In genomic region chr7:19358634-19359033, GRCm38 (mm10) we compare ENCODE assay signal across 9 mouse cellular contexts. TPM values are rescaled to one million over a fixed set of nuclear protein-coding genes. Genes with fewer than 3 reads are reported as not detected.
DNase-seq lines count a peak whose midpoint lies in the region; ATAC-seq and TF ChIP-seq lines count a peak whose summit lies in the region.
"Had no signal": no experiment of that assay in that cellular context is flagged by ENCODE, and none has a peak within 500 bp of the region (broad histone marks: within the 10 kb centered on the region; RNA-seq: fewer than 3 reads in every experiment).

No protein-coding gene starts in this region.

- no peak for TF ChIP-seq CTCF in liver, adult 2 months (IDR thresholded peaks at IDR 0.05; ENCODE audit: low read depth, low read length)

- no peak overlapping the region for H3K27ac ChIP-seq in liver, adult 2 months (replicated peaks; ENCODE audit: insufficient read depth, low read depth, low read length)
- H3K27ac ChIP-seq in embryonic facial prominence, embryonic 11.5 days (replicated peaks; ENCODE audit: low read depth, low read length) = no peak overlapping the region
- H3K27ac ChIP-seq in intestine, embryonic 15.5 days = no peak overlapping the region
- no peak overlapping the region for H3K27ac ChIP-seq in neural tube, embryonic 14.5 days (ENCODE audit: low read depth, low read length)

- peaks cover 4% of the 10 kb centered on the region; the same call in 1 of the 2 replicates for H3K4me1 ChIP-seq in liver, adult 2 months (ENCODE audit: control insufficient read depth, insufficient read depth, low read length)
- peaks cover 2% of the 10 kb centered on the region for H3K4me1 ChIP-seq in embryonic facial prominence, embryonic 11.5 days (ENCODE audit: control insufficient read depth, insufficient read depth, low read length)
- H3K4me1 ChIP-seq in intestine, embryonic 15.5 days (replicated peaks) = peaks cover 29% of the 10 kb centered on the region
- peaks cover 12% of the 10 kb centered on the region for H3K4me1 ChIP-seq in neural tube, embryonic 14.5 days (ENCODE audit: control insufficient read depth, insufficient read depth, low read length)

- H3K36me3 ChIP-seq in liver, adult 2 months (ENCODE audit: control insufficient read depth, insufficient read depth, low read length) = no peaks in the 10 kb centered on the region
- H3K36me3 ChIP-seq in embryonic facial prominence, embryonic 11.5 days (replicated peaks; ENCODE audit: control insufficient read depth, insufficient read depth, low read depth, low read length) = no peaks in the 10 kb centered on the region; the same call in 1 of the 2 replicates
- peaks cover 15% of the 10 kb centered on the region; the same call in 1 of the 2 replicates for H3K36me3 ChIP-seq in intestine, embryonic 15.5 days
- peaks cover 26% of the 10 kb centered on the region for H3K36me3 ChIP-seq in neural tube, embryonic 14.5 days (ENCODE audit: control insufficient read depth, insufficient read depth, low read length)

- no peaks in the 10 kb centered on the region for H3K9me3 ChIP-seq in embryonic facial prominence, embryonic 11.5 days (replicated peaks; ENCODE audit: control insufficient read depth, low read length)
- H3K9me3 ChIP-seq in intestine, embryonic 15.5 days = no peaks in the 10 kb centered on the region
- no peaks in the 10 kb centered on the region for H3K9me3 ChIP-seq in neural tube, embryonic 14.5 days (ENCODE audit: control insufficient read depth, low read length)

- TF ChIP-seq POLR2A in liver, adult 2 months (IDR thresholded peaks at IDR 0.05; ENCODE audit: extremely low read depth, insufficient read depth, low read length) = no peak

- no peaks in the 10 kb centered on the region for H3K27me3 ChIP-seq in liver, adult 2 months (ENCODE audit: control insufficient read depth, insufficient read depth, low read length)
- no peaks in the 10 kb centered on the region for H3K27me3 ChIP-seq in embryonic facial prominence, embryonic 11.5 days (ENCODE audit: control insufficient read depth, insufficient read depth, low read length)
- H3K27me3 ChIP-seq in intestine, embryonic 15.5 days (replicated peaks) = no peaks in the 10 kb centered on the region
- H3K27me3 ChIP-seq in neural tube, embryonic 14.5 days (ENCODE audit: control insufficient read depth, insufficient read depth, low read length) = no peaks in the 10 kb centered on the region

- ATAC-seq in embryonic facial prominence, embryonic 11.5 days (replicated peaks; ENCODE audit: insufficient number of reproducible peaks, low FRiP score, low TSS enrichment, low read depth) = no peak
- no peak for ATAC-seq in intestine, embryonic 15.5 days
- no peak for ATAC-seq in neural tube, embryonic 14.5 days (ENCODE audit: low read depth)

- peak overlapping the region; percentile 95 for H3K4me2 ChIP-seq in embryonic facial prominence, embryonic 11.5 days (ENCODE audit: low read depth, low read length)
- H3K4me2 ChIP-seq in intestine, embryonic 15.5 days (replicated peaks) = peak overlapping the region; percentile 99
- peak overlapping the region; percentile 99 for H3K4me2 ChIP-seq in neural tube, embryonic 14.5 days (ENCODE audit: low read depth, low read length)

- 13% methylated on average over 13 of the region's 13 CpGs for WGBS in liver, adult 2 months
- 21% methylated on average over 13 of the region's 13 CpGs for WGBS in embryonic facial prominence, embryonic 11.5 days
- WGBS in intestine, embryonic 15.5 days = 19% methylated on average over 13 of the region's 13 CpGs
- 22% methylated on average over 13 of the region's 13 CpGs for WGBS in neural tube, embryonic 14.5 days

- peak overlapping the region; percentile 90 for H3K4me3 ChIP-seq in liver, adult 2 months (ENCODE audit: insufficient read depth, low read depth, low read length)
- peak overlapping the region; percentile 68 for H3K4me3 ChIP-seq in embryonic facial prominence, embryonic 11.5 days (ENCODE audit: low read depth, low read length)
- peak overlapping the region; percentile 73 for H3K4me3 ChIP-seq in intestine, embryonic 15.5 days (replicated peaks)
- peak overlapping the region; percentile 59 for H3K4me3 ChIP-seq in neural tube, embryonic 14.5 days (ENCODE audit: low read depth, low read length)

- no peaks in the 10 kb centered on the region for H3K79me2 ChIP-seq in liver, adult 2 months (ENCODE audit: control insufficient read depth, insufficient read depth, low read length)

- no peak for DNase-seq in liver, adult 2 months (ENCODE audit: extremely low read depth, low read depth, low spot score)
- DNase-seq in liver = no peak
- DNase-seq in embryonic facial prominence, embryonic 11.5 days (ENCODE audit: low spot score) = no peak
- DNase-seq in c-Kit-positive CD71-positive TER-119-positive erythroid progenitor cells, embryonic 14.5 days (ENCODE audit: low spot score) = no peak
- no peak for DNase-seq in urinary bladder, postnatal 4 days (ENCODE audit: low spot score in 2 of 2)
- DNase-seq in left cerebral cortex, adult 18-20 months (ENCODE audit: low spot score in 2 of 2) = no peak

- no peak overlapping the region for H3K9ac ChIP-seq in liver, adult 2 months (ENCODE audit: low read depth, low read length)
- peak overlapping the region; percentile 61 for H3K9ac ChIP-seq in embryonic facial prominence, embryonic 11.5 days (replicated peaks; ENCODE audit: low read length)
- H3K9ac ChIP-seq in intestine, embryonic 15.5 days = peak overlapping the region; percentile 52
- peak overlapping the region; percentile 60 for H3K9ac ChIP-seq in neural tube, embryonic 14.5 days (replicated peaks; ENCODE audit: low read depth, low read length)

RNA-seq across cellular contexts. Expression of gene Cd3eap, which starts 0.6 kb away (rescaled TPM):
- total RNA-seq in liver, adult 2 months (2014; rRNA removed) = 1.3 and 1.7 TPM in 2 replicates
- 6.5 and 7.0 TPM in 2 replicates for polyA plus RNA-seq in liver, adult 2 months (2012; rRNA removed)
- polyA plus RNA-seq in embryonic facial prominence, embryonic 11.5 days (2014; fragmentation: Nextera tagmentation; extraction: Ambion mirVana) = 20.1 and 21.5 TPM in 2 replicates
- 21.7 and 23.4 TPM in 2 replicates for polyA plus RNA-seq in intestine, embryonic 15.5 days (2015; fragmentation: Nextera tagmentation; extraction: Ambion mirVana)
- 19.1 and 21.5 TPM in 2 replicates for polyA plus RNA-seq in neural tube, embryonic 14.5 days (2014; fragmentation: Nextera tagmentation; extraction: Ambion mirVana)
- 10 to 100 TPM; 17.1 to 18.1 TPM for total RNA-seq in left cerebral cortex, adult 18-20 months (2021)

RNA-seq across cellular contexts. Expression of gene Ppp1r13l, which starts 0.9 kb away (rescaled TPM):
- 0.18 and 0.20 TPM in 2 replicates for total RNA-seq in liver, adult 2 months (2014; rRNA removed)
- polyA plus RNA-seq in liver, adult 2 months (2012; rRNA removed) = 3.0 and 4.6 TPM in 2 replicates
- 4.7 and 5.2 TPM in 2 replicates for polyA plus RNA-seq in embryonic facial prominence, embryonic 11.5 days (2014; fragmentation: Nextera tagmentation; extraction: Ambion mirVana)
- 3.1 and 4.8 TPM in 2 replicates for polyA plus RNA-seq in intestine, embryonic 15.5 days (2015; fragmentation: Nextera tagmentation; extraction: Ambion mirVana)
- 1.4 and 1.7 TPM in 2 replicates for polyA plus RNA-seq in neural tube, embryonic 14.5 days (2014; fragmentation: Nextera tagmentation; extraction: Ambion mirVana)
- total RNA-seq in left cerebral cortex, adult 18-20 months (2021) = 1 to 10 TPM; 8.2 to 9.6 TPM

RNA-seq across cellular contexts. Expression of gene Ercc1, which starts 14.1 kb away (rescaled TPM):
- total RNA-seq in liver, adult 2 months (2014; rRNA removed) = 6.5 and 6.6 TPM in 2 replicates
- polyA plus RNA-seq in liver, adult 2 months (2012; rRNA removed) = 8.5 and 9.4 TPM in 2 replicates
- 87.1 and 94.5 TPM in 2 replicates for polyA plus RNA-seq in embryonic facial prominence, embryonic 11.5 days (2014; fragmentation: Nextera tagmentation; extraction: Ambion mirVana)
- polyA plus RNA-seq in intestine, embryonic 15.5 days (2015; fragmentation: Nextera tagmentation; extraction: Ambion mirVana) = 51.6 and 52.0 TPM in 2 replicates
- 90.4 and 98.9 TPM in 2 replicates for polyA plus RNA-seq in neural tube, embryonic 14.5 days (2014; fragmentation: Nextera tagmentation; extraction: Ambion mirVana)
- 10 to 100 TPM; 39.1 to 45.2 TPM for total RNA-seq in left cerebral cortex, adult 18-20 months (2021)

RNA-seq across cellular contexts. Expression of gene Ercc2, which starts 23.2 kb away (rescaled TPM):
- total RNA-seq in liver, adult 2 months (2014; rRNA removed) = 8.7 and 9.4 TPM in 2 replicates
- 18.7 and 26.8 TPM in 2 replicates for polyA plus RNA-seq in liver, adult 2 months (2012; rRNA removed)
- polyA plus RNA-seq in embryonic facial prominence, embryonic 11.5 days (2014; fragmentation: Nextera tagmentation; extraction: Ambion mirVana) = 7.1 and 8.2 TPM in 2 replicates
- 16.7 and 17.3 TPM in 2 replicates for polyA plus RNA-seq in intestine, embryonic 15.5 days (2015; fragmentation: Nextera tagmentation; extraction: Ambion mirVana)
- 11.4 TPM in 2 replicates for polyA plus RNA-seq in neural tube, embryonic 14.5 days (2014; fragmentation: Nextera tagmentation; extraction: Ambion mirVana)
- 10 to 100 TPM; 32.2 to 36.4 TPM for total RNA-seq in left cerebral cortex, adult 18-20 months (2021)

RNA-seq across cellular contexts. Expression of gene Klc3, which starts 45.3 kb away (rescaled TPM):
- total RNA-seq in liver, adult 2 months (2014; rRNA removed) = 0.37 TPM in 1 of 2 replicates, not detected in the other
- polyA plus RNA-seq in liver, adult 2 months (2012; rRNA removed) = 0.17 and 0.24 TPM in 2 replicates
- 3.9 and 5.6 TPM in 2 replicates for polyA plus RNA-seq in embryonic facial prominence, embryonic 11.5 days (2014; fragmentation: Nextera tagmentation; extraction: Ambion mirVana)
- polyA plus RNA-seq in intestine, embryonic 15.5 days (2015; fragmentation: Nextera tagmentation; extraction: Ambion mirVana) = 3.7 and 4.7 TPM in 2 replicates
- polyA plus RNA-seq in neural tube, embryonic 14.5 days (2014; fragmentation: Nextera tagmentation; extraction: Ambion mirVana) = 1.1 and 2.1 TPM in 2 replicates
- 1 to 10 TPM; 3.5 to 4.3 TPM for total RNA-seq in left cerebral cortex, adult 18-20 months (2021)
- total RNA-seq: common myeloid progenitor, adult 5-6 weeks had no signal
